Mouse (Mus musculus) liver, adult (tissue): ENCODE data around the gene Khk.

Source experiments
- GATA4 ChIP-seq: IDR thresholded peaks from 2 replicates; pipeline ENCODE4 v1.6.1; 2014; ENCODE audit warnings: mild to moderate bottlenecking, low read length; ENCODE audit not compliant: insufficient replicate concordance

Khk gene

GRCm38 (mm10) chr5:30944956-30945781 lies 23.9 kb downstream of the Khk start, which contains the start of gene Cgref1:
Gene Cgref1 (minus strand): TSS chr5:30945591.
- no peak for TF ChIP-seq GATA4

GRCm38 (mm10) chr5:30948620-30949019 lies 27.4 kb downstream of the Khk start:
- no peak for TF ChIP-seq GATA4

DNA sequence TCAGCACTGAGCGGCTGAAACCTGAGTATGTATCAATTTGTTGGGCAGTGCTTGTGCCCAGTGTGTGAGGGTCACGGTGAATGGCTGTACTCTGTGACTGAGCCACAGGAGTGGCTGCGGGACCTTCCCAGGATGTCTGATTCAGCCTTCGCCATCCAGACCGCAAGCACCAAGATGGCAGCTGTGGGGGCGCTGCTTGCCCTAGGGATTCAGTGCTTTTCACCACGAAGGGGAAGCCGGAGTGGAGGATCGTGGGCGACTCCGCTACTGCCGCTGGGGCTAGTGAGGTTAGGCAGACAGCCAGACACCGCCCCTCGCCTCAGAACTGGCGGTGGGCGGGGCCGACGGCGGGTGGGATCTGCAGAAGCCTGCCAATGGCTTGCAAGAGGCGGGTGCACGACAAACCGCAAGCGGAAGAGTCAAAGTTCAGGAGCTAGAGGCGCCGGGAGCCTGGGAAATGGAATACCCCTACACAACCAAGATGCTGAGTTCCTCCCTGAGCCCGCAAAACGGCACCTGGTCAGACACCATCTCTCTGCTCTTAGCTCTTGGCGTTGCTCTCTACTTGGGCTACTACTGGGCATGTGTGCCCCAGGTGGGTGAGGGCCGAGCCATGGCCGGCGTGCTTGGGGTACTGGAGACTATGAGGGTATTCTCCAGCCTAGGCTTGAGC lies 28.6 kb downstream of the Khk start:
- 0 out of 2 replicates have a peak, but pooled peaks have one; percentile 14 for TF ChIP-seq GATA4

GRCm38 (mm10) chr5:30950451-30950850 lies 29.2 kb downstream of the Khk start:
- no peak for TF ChIP-seq GATA4

DNA sequence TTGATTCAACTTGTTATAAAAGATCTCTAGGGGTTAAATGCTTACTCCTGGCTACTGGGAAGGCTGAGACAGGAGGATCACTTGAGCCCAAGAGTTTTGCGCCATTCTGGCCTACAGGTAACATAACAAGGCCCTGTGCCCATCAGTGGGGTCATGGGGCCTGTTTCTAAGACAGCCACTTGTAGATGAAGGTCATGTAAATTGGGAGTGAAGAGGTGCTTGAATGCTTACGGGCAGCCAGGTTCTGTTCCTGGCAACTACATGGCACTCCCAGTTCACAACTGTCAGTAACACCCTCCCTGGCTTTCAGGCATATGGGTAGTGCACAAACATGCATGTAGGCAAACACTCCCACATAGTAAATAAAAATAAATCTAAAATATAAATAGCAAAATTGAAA lies 29.7 kb downstream of the Khk start:
- no peak for TF ChIP-seq GATA4

DNA sequence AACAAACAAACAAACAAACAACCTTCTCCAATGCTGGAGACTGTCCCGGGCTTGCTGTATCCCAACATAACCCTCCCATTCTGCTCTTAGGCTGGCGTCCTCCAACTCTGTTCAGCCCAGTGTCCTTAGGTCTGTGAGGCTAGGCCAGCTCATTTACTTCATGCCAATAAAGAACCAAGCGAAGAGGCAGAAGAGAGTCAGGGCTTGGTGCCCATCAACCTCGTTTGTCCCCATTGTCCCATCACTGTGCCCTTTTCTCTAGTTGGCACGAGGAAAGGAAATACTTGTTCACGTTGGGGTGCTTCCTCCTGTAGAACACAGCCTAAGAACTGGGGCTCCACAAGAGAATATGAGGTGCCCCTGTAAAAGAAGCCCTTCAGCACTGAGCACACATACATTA lies 30.5 kb downstream of the Khk start:
- no peak for TF ChIP-seq GATA4

DNA sequence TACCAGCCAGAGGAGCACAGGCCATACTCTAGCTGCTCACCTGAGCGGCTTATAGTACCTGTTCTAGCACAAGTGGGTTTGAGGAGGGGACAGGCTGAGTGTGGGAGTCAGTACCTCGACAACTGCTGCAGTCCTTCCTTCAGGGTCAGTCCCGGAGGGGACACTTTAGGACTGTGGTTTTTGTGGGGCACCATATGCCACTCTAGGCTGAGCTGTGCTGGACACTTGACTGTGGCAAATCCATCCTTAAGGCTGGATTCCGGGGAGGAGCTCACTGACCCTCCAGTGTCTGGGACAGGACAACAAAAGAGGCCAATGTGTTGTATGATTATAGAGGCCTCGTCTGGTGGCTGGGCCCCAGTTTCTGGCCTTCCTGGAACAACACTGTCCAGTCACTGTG lies 31.3 kb downstream of the Khk start:
- TF ChIP-seq GATA4, result no peak

DNA sequence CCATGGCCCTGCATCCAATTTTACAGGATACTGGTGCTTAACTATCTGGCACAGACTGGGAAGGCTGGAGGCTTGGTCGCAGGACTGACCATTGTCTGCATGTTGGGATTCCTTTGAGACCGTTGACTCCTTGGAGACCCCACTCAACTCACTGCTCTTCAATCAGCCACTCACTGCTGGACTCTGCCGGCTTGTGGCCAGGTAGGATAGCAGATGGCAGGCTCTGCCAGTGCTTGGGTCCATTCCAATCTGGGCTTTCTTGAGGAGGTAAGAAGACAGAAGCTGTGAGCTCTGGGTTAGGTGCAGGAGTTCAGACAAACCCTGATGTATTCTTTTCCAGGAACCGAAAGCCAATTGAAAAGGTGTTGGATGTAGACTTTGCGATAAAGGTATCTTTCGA lies 32.8 kb downstream of the Khk start:
- no peak for TF ChIP-seq GATA4

GRCm38 (mm10) chr5:30954556-30954955 lies 33.3 kb downstream of the Khk start:
- no peak for TF ChIP-seq GATA4

DNA sequence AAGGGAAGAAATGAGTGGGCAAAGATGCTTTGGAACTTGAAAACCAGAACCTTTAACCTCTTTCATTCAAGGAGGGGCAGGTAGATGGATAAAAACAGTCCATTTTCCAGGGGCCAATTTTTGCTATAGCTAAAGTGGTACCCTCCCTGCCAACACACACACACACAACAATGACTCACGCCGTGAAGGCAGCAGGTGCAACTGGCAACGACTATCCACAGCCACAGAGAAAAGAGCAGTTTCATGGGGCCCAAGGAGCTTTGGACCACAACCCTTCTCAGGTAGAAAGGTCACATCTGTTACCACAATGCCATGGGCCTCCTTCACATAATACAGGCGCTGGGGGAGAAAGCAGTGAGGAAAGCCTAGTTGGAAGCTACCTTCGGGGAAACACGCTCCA lies 34.5 kb downstream of the Khk start:
- no peak for TF ChIP-seq GATA4

DNA sequence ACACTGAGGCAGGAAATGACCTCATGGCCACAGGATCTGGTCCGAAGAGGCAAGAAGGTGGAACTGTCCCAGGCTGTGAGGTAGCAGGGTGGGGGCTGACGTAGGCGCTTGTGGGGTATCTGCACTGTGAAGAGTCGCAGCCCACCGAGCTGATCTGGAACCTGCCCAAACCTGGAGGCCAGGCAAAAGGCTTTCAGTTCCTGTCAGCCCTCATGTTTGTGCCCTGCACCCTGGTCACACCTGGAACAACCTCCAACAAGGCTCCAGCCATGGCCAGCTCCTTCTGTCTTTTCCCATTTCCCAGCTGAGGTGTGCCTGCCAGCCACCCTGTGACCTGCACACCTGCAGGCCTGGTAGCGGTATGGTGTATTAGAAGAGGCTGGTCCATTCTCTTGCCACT lies 36.7 kb downstream of the Khk start:
- no peak for TF ChIP-seq GATA4

GRCm38 (mm10) chr5:30959198-30959854 lies 38.1 kb downstream of the Khk start:
- no peak for TF ChIP-seq GATA4

DNA sequence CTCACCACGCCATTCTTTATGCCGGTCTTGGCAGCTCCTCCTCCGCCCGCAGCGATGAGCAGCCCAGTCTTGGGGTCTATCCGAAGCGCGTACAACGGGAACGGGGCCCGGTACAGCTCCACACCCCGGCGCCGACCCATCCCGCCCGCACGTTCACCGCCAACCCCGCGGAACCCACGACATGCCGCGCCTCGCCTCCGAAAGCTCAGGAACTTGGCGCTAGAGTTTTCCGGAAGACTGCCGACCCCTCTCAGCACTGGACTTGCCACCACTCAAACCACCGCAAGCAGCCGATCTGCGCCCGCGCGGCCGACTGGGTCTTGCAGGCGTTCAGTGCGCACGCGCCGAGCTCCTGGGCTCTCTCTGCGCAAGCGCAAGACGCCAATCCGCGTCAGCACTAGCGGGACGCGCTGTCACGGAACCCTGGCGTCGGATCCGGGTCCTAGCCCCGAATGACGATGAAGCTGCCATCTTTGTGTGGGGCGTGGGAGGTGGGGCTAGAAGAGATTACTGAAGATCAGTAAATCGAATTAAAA lies 38.8 kb downstream of the Khk start, which contains the start of gene Preb:
TSS of gene Preb (minus strand) at position 396 of the 536 bp plus-strand sequence.
- TF ChIP-seq GATA4, result peak; percentile 73; the same call in 1 of the 2 replicates

- no peak for TF ChIP-seq GATA4
Observed at GRCm38 (mm10) chr5:30960814-30961213, 39.6 kb downstream of the Khk start.
